Comparison of ENCODE assay signal across 8 mouse cellular contexts in the genomic region with DNA sequence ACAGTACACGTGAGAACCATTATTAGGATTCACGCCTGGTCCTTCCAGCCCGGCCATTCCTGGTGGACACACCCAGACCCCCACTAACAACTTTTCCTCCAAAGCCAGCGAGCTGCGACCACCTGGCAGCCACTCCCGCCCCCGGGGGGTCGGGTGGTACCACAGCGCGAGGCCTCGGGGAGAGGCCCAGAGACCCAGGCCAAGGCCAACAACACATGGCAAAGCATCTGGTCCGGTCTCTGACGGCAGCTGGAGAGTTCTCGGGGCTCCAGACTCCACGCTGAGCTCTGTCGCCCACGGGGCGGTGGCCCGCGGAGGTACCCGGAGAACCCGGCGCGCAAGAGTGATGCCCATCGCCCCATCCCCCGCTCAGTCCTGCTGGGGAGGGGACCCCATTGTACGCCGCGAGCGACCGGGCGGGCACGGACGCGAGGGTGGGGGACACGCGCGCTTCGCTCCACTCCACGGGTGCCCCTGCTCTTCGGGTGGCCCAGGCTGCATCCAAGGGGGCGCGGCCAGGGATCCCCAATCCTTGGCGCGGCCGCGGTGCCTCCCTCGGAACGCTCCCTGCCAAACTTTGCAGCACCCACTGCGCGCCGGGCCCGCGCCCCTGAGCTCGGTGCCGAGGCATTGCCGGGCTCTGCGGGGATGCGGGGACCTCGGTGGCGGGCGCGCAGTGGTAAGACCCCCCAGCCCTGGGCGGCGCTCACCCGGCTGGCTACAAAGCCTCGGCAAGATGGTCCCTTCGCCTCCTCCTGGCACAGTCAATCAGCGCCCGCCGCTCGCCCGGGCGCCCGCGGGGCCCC. TPM values are rescaled to one million over a fixed set of nuclear protein-coding genes. Genes with fewer than 3 reads are reported as not detected.
DNase-seq lines count a peak whose midpoint lies in the region; ATAC-seq and TF ChIP-seq lines count a peak whose summit lies in the region.

No protein-coding gene starts in this region.

- H3K36me3 ChIP-seq in heart, embryonic 13.5 days, result no peaks in the 10 kb centered on the region
- H3K36me3 ChIP-seq in forebrain, embryonic 14.5 days (ENCODE audit: control insufficient read depth, insufficient read depth, low read length), result no peaks in the 10 kb centered on the region
- no peaks in the 10 kb centered on the region for H3K36me3 ChIP-seq in limb, embryonic 14.5 days (ENCODE audit: control insufficient read depth, insufficient read depth, low read length)

- ATAC-seq in heart, embryonic 13.5 days (ENCODE audit: extremely low read depth, insufficient number of reproducible peaks, low FRiP score, low TSS enrichment), result no peak; the same call in 1 of the 2 replicates
- peak; percentile 32 for ATAC-seq in forebrain, embryonic 14.5 days
- peak; percentile 8 for ATAC-seq in limb, embryonic 14.5 days (ENCODE audit: low FRiP score, low read depth)
- ATAC-seq in erythroblast, adult 5-6 weeks (replicated peaks; ENCODE audit: low FRiP score, poor library complexity, severe bottlenecking), result no peak

- WGBS in heart, embryonic 13.5 days, result under 1% methylated on average over 73 of the region's 76 CpGs
- under 1% methylated on average over 60 of the region's 76 CpGs for WGBS in forebrain, embryonic 14.5 days
- WGBS in limb, embryonic 14.5 days, result under 1% methylated on average over 46 of the region's 76 CpGs

- H3K9ac ChIP-seq in heart, embryonic 13.5 days, result peak overlapping the region; percentile 89
- H3K9ac ChIP-seq in forebrain, embryonic 14.5 days (ENCODE audit: low read length), result peak overlapping the region; percentile 98
- peak overlapping the region; percentile 80 for H3K9ac ChIP-seq in limb, embryonic 14.5 days (ENCODE audit: low read depth, low read length, severe bottlenecking)

- no peak for TF ChIP-seq POLR2A in limb, embryonic 14.5 days (IDR thresholded peaks at IDR 0.05; ENCODE audit: borderline replicate concordance, extremely low read depth, insufficient read depth, insufficient read length)

- no peak overlapping the region for H3K27ac ChIP-seq in heart, embryonic 13.5 days (replicated peaks)
- peak overlapping the region; percentile 100 for H3K27ac ChIP-seq in forebrain, embryonic 14.5 days (ENCODE audit: low read depth, low read length)
- peak overlapping the region; percentile 93 for H3K27ac ChIP-seq in limb, embryonic 14.5 days (replicated peaks; ENCODE audit: low read depth, low read length)

- H3K9me3 ChIP-seq in heart, embryonic 13.5 days, result no peaks in the 10 kb centered on the region
- H3K9me3 ChIP-seq in forebrain, embryonic 14.5 days (replicated peaks; ENCODE audit: control insufficient read depth, low read length), result no peaks in the 10 kb centered on the region
- H3K9me3 ChIP-seq in limb, embryonic 14.5 days (ENCODE audit: control insufficient read depth, low read length), result no peaks in the 10 kb centered on the region

- peaks cover 34% of the 10 kb centered on the region for H3K4me1 ChIP-seq in heart, embryonic 13.5 days
- H3K4me1 ChIP-seq in forebrain, embryonic 14.5 days (ENCODE audit: control insufficient read depth, insufficient read depth, low read length), result peaks cover 55% of the 10 kb centered on the region
- H3K4me1 ChIP-seq in limb, embryonic 14.5 days (ENCODE audit: control insufficient read depth, insufficient read depth, low read length), result peaks cover 50% of the 10 kb centered on the region

- peak overlapping the region; percentile 95 for H3K4me2 ChIP-seq in heart, embryonic 13.5 days
- H3K4me2 ChIP-seq in forebrain, embryonic 14.5 days (ENCODE audit: low read length), result peak overlapping the region; percentile 93
- peak overlapping the region; percentile 92 for H3K4me2 ChIP-seq in limb, embryonic 14.5 days (replicated peaks; ENCODE audit: low read depth, low read length, severe bottlenecking)

- no peak for DNase-seq in heart, adult 9 months (ENCODE audit: low spot score in 2 of 2)
- peak; percentile 25 for DNase-seq in urinary bladder, postnatal 25 days (ENCODE audit: low spot score)
- no peak for DNase-seq in urinary bladder, postnatal 4 days (ENCODE audit: low spot score in 2 of 2)
- DNase-seq in forebrain, embryonic 14.5 days (ENCODE audit: low spot score), result peak; percentile 53
- DNase-seq in limb, embryonic 14.5 days (ENCODE audit: low spot score), result no peak
- peak; percentile 44 for DNase-seq in right cerebral cortex, postnatal 25 days

- peak overlapping the region; percentile 79 for H3K4me3 ChIP-seq in heart, embryonic 13.5 days
- H3K4me3 ChIP-seq in forebrain, embryonic 14.5 days (ENCODE audit: low read depth, low read length), result peak overlapping the region; percentile 92
- peak overlapping the region; percentile 82 for H3K4me3 ChIP-seq in limb, embryonic 14.5 days (replicated peaks; ENCODE audit: low read length)

- peaks cover 95% of the 10 kb centered on the region for H3K27me3 ChIP-seq in heart, embryonic 13.5 days (replicated peaks)
- H3K27me3 ChIP-seq in forebrain, embryonic 14.5 days (replicated peaks; ENCODE audit: control insufficient read depth, insufficient read depth, low read length), result no peaks in the 10 kb centered on the region
- H3K27me3 ChIP-seq in limb, embryonic 14.5 days (ENCODE audit: control insufficient read depth, insufficient read depth, low read length), result peaks cover 6% of the 10 kb centered on the region; the same call in 1 of the 2 replicates

RNA-seq across cellular contexts. Expression of gene Ephb2, which starts 0.8 kb away (rescaled TPM):
- 1.2 and 1.3 TPM in 2 replicates for polyA plus RNA-seq in heart, embryonic 13.5 days (2015; fragmentation: Nextera tagmentation; extraction: Ambion mirVana)
- 9.3 and 9.6 TPM in 2 replicates for polyA plus RNA-seq in forebrain, embryonic 14.5 days (2014; fragmentation: Nextera tagmentation; extraction: Ambion mirVana)
- 45.2 and 70.7 TPM in 2 replicates for polyA plus RNA-seq in limb, embryonic 14.5 days (2012; rRNA removed)
- 17.9 and 19.4 TPM in 2 replicates for polyA plus RNA-seq in limb, embryonic 14.5 days (2014; fragmentation: Nextera tagmentation; extraction: Ambion mirVana)
- not detected in 2 replicates for total RNA-seq in erythroblast, adult 5-6 weeks (2015; ENCODE audit: low replicate concordance)
- 0.09 and 1.4 TPM in 2 replicates for total RNA-seq in erythroblast, adult 5-6 weeks (2017; ENCODE audit: low replicate concordance)

RNA-seq across cellular contexts. Expression of gene C1qb, which starts 51.0 kb away (rescaled TPM):
- 31.0 and 37.2 TPM in 2 replicates for polyA plus RNA-seq in heart, embryonic 13.5 days (2015; fragmentation: Nextera tagmentation; extraction: Ambion mirVana)
- 45.2 and 45.8 TPM in 2 replicates for polyA plus RNA-seq in forebrain, embryonic 14.5 days (2014; fragmentation: Nextera tagmentation; extraction: Ambion mirVana)
- polyA plus RNA-seq in limb, embryonic 14.5 days (2012; rRNA removed), result 56.2 and 66.4 TPM in 2 replicates
- 81.2 and 81.8 TPM in 2 replicates for polyA plus RNA-seq in limb, embryonic 14.5 days (2014; fragmentation: Nextera tagmentation; extraction: Ambion mirVana)
- 65.4 and 84.5 TPM in 2 replicates for total RNA-seq in erythroblast, adult 5-6 weeks (2015; ENCODE audit: low replicate concordance)
- 20.3 and 29.7 TPM in 2 replicates for total RNA-seq in erythroblast, adult 5-6 weeks (2017; ENCODE audit: low replicate concordance)

RNA-seq across cellular contexts. Expression of gene C1qc, which starts 57.8 kb away (rescaled TPM):
- polyA plus RNA-seq in heart, embryonic 13.5 days (2015; fragmentation: Nextera tagmentation; extraction: Ambion mirVana), result 16.7 and 19.9 TPM in 2 replicates
- 22.3 and 25.6 TPM in 2 replicates for polyA plus RNA-seq in forebrain, embryonic 14.5 days (2014; fragmentation: Nextera tagmentation; extraction: Ambion mirVana)
- polyA plus RNA-seq in limb, embryonic 14.5 days (2012; rRNA removed), result 36.7 and 44.6 TPM in 2 replicates
- polyA plus RNA-seq in limb, embryonic 14.5 days (2014; fragmentation: Nextera tagmentation; extraction: Ambion mirVana), result 40.5 and 43.2 TPM in 2 replicates
- 27.1 and 31.3 TPM in 2 replicates for total RNA-seq in erythroblast, adult 5-6 weeks (2015; ENCODE audit: low replicate concordance)
- total RNA-seq in erythroblast, adult 5-6 weeks (2017; ENCODE audit: low replicate concordance), result 26.6 and 32.5 TPM in 2 replicates

Comparison
In these comparisons a context has a peak if more than half of its experiments do, and no peak if none do; other contexts are left out.
1. DNase-seq: peak in urinary bladder, postnatal 25 days (single experiment), forebrain, embryonic 14.5 days (single experiment) and right cerebral cortex, postnatal 25 days (single experiment); none in heart, adult 9 months (0 of 2), urinary bladder, postnatal 4 days (0 of 2) and limb, embryonic 14.5 days (single experiment).
2. ATAC-seq: peak in forebrain, embryonic 14.5 days (single experiment) and limb, embryonic 14.5 days (single experiment); none in heart, embryonic 13.5 days (single experiment) and erythroblast, adult 5-6 weeks (single experiment).
3. Peak in every context shown above with its lines, with median percentiles within 50 percentile points of each other: H3K4me2 ChIP-seq, H3K4me3 ChIP-seq and H3K9ac ChIP-seq.